Mouse (Mus musculus) testis, adult 2 months (tissue): ENCODE measurements around the gene Zfp715.

Experiments
- CTCF ChIP-seq: fragments of 200-500 bp; IDR thresholded peaks from 2 replicates; pipeline ENCODE4 v1.5.1; 2012; ENCODE audit warnings: low read depth, mild to moderate bottlenecking, inconsistent platforms, low read length, moderate library complexity; ENCODE audit not compliant: control insufficient read depth, insufficient read depth, insufficient replicate concordance
- POLR2A ChIP-seq: fragments of 200-500 bp; IDR thresholded peaks from 2 replicates; pipeline ENCODE4 v1.6.1; 2012; ENCODE audit warnings: low read depth, mild to moderate bottlenecking, inconsistent platforms, low read length, moderate library complexity; ENCODE audit not compliant: control insufficient read depth

GRCm38 (mm10) chr7:43305235-43305634 lies 7.9 kb downstream of the Zfp715 start:
- TF ChIP-seq POLR2A (no peak), CTCF (no peak)
